Comparison of ENCODE assay signal across 8 mouse cellular contexts in the genomic region with DNA sequence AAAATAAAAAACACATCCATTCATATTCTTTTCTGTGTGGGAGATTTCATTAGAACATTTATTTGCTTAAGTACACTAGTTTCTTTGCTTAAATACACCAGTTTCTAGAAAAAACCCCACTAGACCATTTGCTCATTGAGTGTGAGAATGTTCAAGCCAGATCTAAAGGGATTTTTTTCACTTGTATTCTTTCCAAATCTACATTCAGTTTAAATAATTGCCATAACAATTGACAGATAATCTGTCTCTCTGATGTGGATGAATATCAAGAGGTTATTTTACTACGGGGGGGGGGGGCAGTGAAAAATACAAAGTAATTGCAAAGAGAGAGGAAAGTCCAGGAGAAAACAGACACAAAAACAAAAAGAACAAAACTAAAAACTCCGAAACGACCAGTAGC. TPM values are rescaled to one million over a fixed set of nuclear protein-coding genes. Genes with fewer than 3 reads are reported as not detected.
DNase-seq lines count a peak whose midpoint lies in the region; ATAC-seq and TF ChIP-seq lines count a peak whose summit lies in the region.

No protein-coding gene starts in this region.

- peak overlapping the region; percentile 95 for H3K4me3 ChIP-seq in lung, embryonic 16.5 days (ENCODE audit: low read length)
- H3K4me3 ChIP-seq in embryonic facial prominence, embryonic 14.5 days (ENCODE audit: low read depth, low read length): peak overlapping the region; percentile 93
- H3K4me3 ChIP-seq in intestine, postnatal 0 days (ENCODE audit: low read depth, low read length): peak overlapping the region; percentile 89
- H3K4me3 ChIP-seq in neural tube, embryonic 15.5 days (replicated peaks): peak overlapping the region; percentile 87

- no peak for DNase-seq in lung, postnatal 10 days
- no peak for DNase-seq in embryonic facial prominence, embryonic 14.5 days (ENCODE audit: low spot score)
- DNase-seq in right cerebral cortex, postnatal 10 days (ENCODE audit: low spot score in 2 of 2): no peak
- no peak for DNase-seq in adrenal gland, adult 8-10 months

- H3K4me1 ChIP-seq in lung, embryonic 16.5 days (replicated peaks; ENCODE audit: control insufficient read depth, insufficient read depth, low read length): peaks cover 6% of the 10 kb centered on the region
- H3K4me1 ChIP-seq in embryonic facial prominence, embryonic 14.5 days (ENCODE audit: control insufficient read depth, insufficient read depth, low read length): no peaks in the 10 kb centered on the region
- no peaks in the 10 kb centered on the region for H3K4me1 ChIP-seq in intestine, postnatal 0 days (replicated peaks; ENCODE audit: control insufficient read depth, insufficient read depth, low read length)
- H3K4me1 ChIP-seq in neural tube, embryonic 15.5 days: peaks cover 12% of the 10 kb centered on the region

- peak overlapping the region; percentile 100 for H3K27ac ChIP-seq in lung, embryonic 16.5 days (ENCODE audit: low read length)
- H3K27ac ChIP-seq in embryonic facial prominence, embryonic 14.5 days (replicated peaks; ENCODE audit: low read depth, low read length): peak overlapping the region; percentile 100
- H3K27ac ChIP-seq in intestine, postnatal 0 days (ENCODE audit: low read depth, low read length): peak overlapping the region; percentile 100
- H3K27ac ChIP-seq in neural tube, embryonic 15.5 days (replicated peaks): peak overlapping the region; percentile 100

- 0% methylated on average over 3 of the region's 3 CpGs for WGBS in lung, embryonic 16.5 days
- 2% methylated on average over 3 of the region's 3 CpGs for WGBS in embryonic facial prominence, embryonic 14.5 days
- WGBS in intestine, postnatal 0 days: 1% methylated on average over 3 of the region's 3 CpGs
- 1% methylated on average over 3 of the region's 3 CpGs for WGBS in neural tube, embryonic 15.5 days

- no peaks in the 10 kb centered on the region for H3K9me3 ChIP-seq in lung, embryonic 16.5 days (ENCODE audit: control insufficient read depth, low read length)
- no peaks in the 10 kb centered on the region for H3K9me3 ChIP-seq in embryonic facial prominence, embryonic 14.5 days (ENCODE audit: control insufficient read depth, low read length)
- H3K9me3 ChIP-seq in intestine, postnatal 0 days (ENCODE audit: control insufficient read depth): no peaks in the 10 kb centered on the region
- H3K9me3 ChIP-seq in neural tube, embryonic 15.5 days (replicated peaks): no peaks in the 10 kb centered on the region

- H3K4me2 ChIP-seq in lung, embryonic 16.5 days (ENCODE audit: low read depth, low read length): peak overlapping the region; percentile 74
- H3K4me2 ChIP-seq in embryonic facial prominence, embryonic 14.5 days (ENCODE audit: low read depth, low read length): peak overlapping the region; percentile 76
- peak overlapping the region; percentile 86 for H3K4me2 ChIP-seq in intestine, postnatal 0 days (replicated peaks; ENCODE audit: low read depth)
- H3K4me2 ChIP-seq in neural tube, embryonic 15.5 days: peak overlapping the region; percentile 75

- no peaks in the 10 kb centered on the region for H3K27me3 ChIP-seq in lung, embryonic 16.5 days (ENCODE audit: control insufficient read depth, insufficient read depth, low read depth, low read length)
- H3K27me3 ChIP-seq in embryonic facial prominence, embryonic 14.5 days (replicated peaks; ENCODE audit: control insufficient read depth, insufficient read depth, low read length): no peaks in the 10 kb centered on the region
- H3K27me3 ChIP-seq in intestine, postnatal 0 days (replicated peaks; ENCODE audit: control insufficient read depth, insufficient read depth, low read length): no peaks in the 10 kb centered on the region
- no peaks in the 10 kb centered on the region for H3K27me3 ChIP-seq in neural tube, embryonic 15.5 days (replicated peaks)

- H3K36me3 ChIP-seq in lung, embryonic 16.5 days (ENCODE audit: control insufficient read depth, insufficient read depth, low read length): no peaks in the 10 kb centered on the region
- H3K36me3 ChIP-seq in embryonic facial prominence, embryonic 14.5 days (ENCODE audit: control insufficient read depth, insufficient read depth, low read length): peaks cover 8% of the 10 kb centered on the region; the same call in 1 of the 2 replicates
- H3K36me3 ChIP-seq in intestine, postnatal 0 days (ENCODE audit: control insufficient read depth, insufficient read depth): no peaks in the 10 kb centered on the region
- no peaks in the 10 kb centered on the region for H3K36me3 ChIP-seq in neural tube, embryonic 15.5 days

- no peak for TF ChIP-seq CTCF in intestine, postnatal 0 days (IDR thresholded peaks at IDR 0.05; ENCODE audit: low read depth)

- no peak for ATAC-seq in lung, embryonic 16.5 days (ENCODE audit: low read depth)
- ATAC-seq in embryonic facial prominence, embryonic 14.5 days (ENCODE audit: low read depth): no peak
- no peak for ATAC-seq in intestine, postnatal 0 days
- ATAC-seq in neural tube, embryonic 15.5 days (ENCODE audit: low FRiP score): no peak
- no peak for ATAC-seq in frontal cortex, adult (ENCODE audit: low TSS enrichment)

- peak overlapping the region; percentile 100 for H3K9ac ChIP-seq in lung, embryonic 16.5 days (ENCODE audit: low read length)
- peak overlapping the region; percentile 100 for H3K9ac ChIP-seq in embryonic facial prominence, embryonic 14.5 days (ENCODE audit: low read depth, low read length)
- peak overlapping the region; percentile 99 for H3K9ac ChIP-seq in intestine, postnatal 0 days (ENCODE audit: low read depth, low read length)
- H3K9ac ChIP-seq in neural tube, embryonic 15.5 days (replicated peaks): peak overlapping the region; percentile 97

RNA-seq across cellular contexts. Expression of gene N4bp2, which starts 0.6 kb away (rescaled TPM):
- polyA plus RNA-seq in lung, embryonic 16.5 days (2015; fragmentation: Nextera tagmentation; extraction: Ambion mirVana): 15.7 and 16.4 TPM in 2 replicates
- 33.6 and 34.6 TPM in 2 replicates for polyA plus RNA-seq in embryonic facial prominence, embryonic 14.5 days (2014; fragmentation: Nextera tagmentation; extraction: Ambion mirVana)
- polyA plus RNA-seq in intestine, postnatal 0 days (2015; fragmentation: Nextera tagmentation; extraction: Ambion mirVana): 12.1 and 13.3 TPM in 2 replicates
- 13.7 and 16.6 TPM in 2 replicates for polyA plus RNA-seq in neural tube, embryonic 15.5 days (2015; fragmentation: Nextera tagmentation; extraction: Ambion mirVana)
- total RNA-seq in adrenal gland, adult 8-10 months (2022): 10 to 100 TPM; 14.0 to 16.9 (median 14.9) TPM
